Mouse (Mus musculus) heart, postnatal 0 days (tissue): ENCODE measurements around the gene Pfkl.

Source experiments
- CTCF ChIP-seq: IDR thresholded peaks from 2 replicates; pipeline ENCODE4 v1.5.1; 2016; ENCODE audit warnings: antibody characterized with exemption, control low read depth, low read depth
- EP300 ChIP-seq: IDR thresholded peaks from 2 replicates; pipeline ENCODE4 v1.6.1; 2016; ENCODE audit warnings: antibody characterized with exemption, low read depth

DNA sequence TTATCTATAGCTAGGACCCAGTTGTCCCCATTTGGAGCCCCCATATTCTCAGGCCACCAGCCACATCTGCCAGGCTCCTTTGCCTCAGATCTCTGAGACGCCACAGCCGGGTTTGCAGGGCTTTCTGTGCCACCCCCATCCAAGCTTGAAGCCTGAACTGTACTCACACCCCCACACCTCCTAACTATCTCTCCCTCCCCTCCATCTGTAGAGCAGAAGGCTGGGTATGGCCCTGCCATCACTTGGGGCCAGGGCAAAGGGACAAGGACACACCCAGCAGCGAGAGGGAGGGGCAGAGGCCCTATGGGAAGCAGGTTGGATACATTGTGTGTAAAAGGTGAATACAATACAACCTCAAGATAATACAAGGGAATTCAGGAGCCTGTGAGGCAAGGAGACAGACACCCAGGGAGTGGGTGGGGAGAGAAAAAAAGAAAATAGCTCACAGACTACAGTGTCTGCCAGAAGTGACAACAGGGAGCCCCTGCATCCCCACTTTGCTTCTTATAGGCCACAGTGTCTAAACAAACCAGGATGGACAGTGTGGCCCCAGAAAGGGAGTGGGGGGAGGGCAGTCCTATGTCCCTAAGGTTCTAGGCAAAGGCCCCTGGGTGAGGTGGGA lies 5.3 kb downstream of the Pfkl start:
- TF ChIP-seq CTCF (no peak), EP300 (no peak)
